Mouse (Mus musculus): ENCODE measurements at regions not wholly inside any gene's neighbourhood (a gene's known extent, or its start where the extent isn't known, plus 50 kb on each side); places are given as distances from the start of the nearest gene placed in this dataset.
A peak's percentile ranks its signal among the peaks of the same experiment; 100 is the strongest.

GRCm38 (mm10) chr3:119976363-119976762 is 192.1 kb upstream of the Ptbp2 start:
- ATAC-seq (no peak), DNase-seq (ENCODE audit: low spot score) (no peak)
- 88% methylated on average over 3 of the region's 3 CpGs for WGBS
- Histone ChIP-seq H3K36me3 (ENCODE audit: insufficient read depth, low read length) (no peaks in the 10 kb centered on the region), H3K4me1 (ENCODE audit: insufficient read depth, low read length) (no peaks in the 10 kb centered on the region), H3K9ac (replicated peaks; ENCODE audit: low read length) (no peak overlapping the region), H3K9me3 (ENCODE audit: low read length) (no peaks in the 10 kb centered on the region), H3K27ac (no peak overlapping the region), H3K4me2 (ENCODE audit: low read depth, low read length) (no peak overlapping the region), H3K4me3 (ENCODE audit: low read length) (no peak overlapping the region), H3K27me3 (ENCODE audit: insufficient read depth, low read length) (no peaks in the 10 kb centered on the region)
- no peak for TF ChIP-seq CTCF (IDR thresholded peaks at IDR 0.05; ENCODE audit: low read depth)

DNA sequence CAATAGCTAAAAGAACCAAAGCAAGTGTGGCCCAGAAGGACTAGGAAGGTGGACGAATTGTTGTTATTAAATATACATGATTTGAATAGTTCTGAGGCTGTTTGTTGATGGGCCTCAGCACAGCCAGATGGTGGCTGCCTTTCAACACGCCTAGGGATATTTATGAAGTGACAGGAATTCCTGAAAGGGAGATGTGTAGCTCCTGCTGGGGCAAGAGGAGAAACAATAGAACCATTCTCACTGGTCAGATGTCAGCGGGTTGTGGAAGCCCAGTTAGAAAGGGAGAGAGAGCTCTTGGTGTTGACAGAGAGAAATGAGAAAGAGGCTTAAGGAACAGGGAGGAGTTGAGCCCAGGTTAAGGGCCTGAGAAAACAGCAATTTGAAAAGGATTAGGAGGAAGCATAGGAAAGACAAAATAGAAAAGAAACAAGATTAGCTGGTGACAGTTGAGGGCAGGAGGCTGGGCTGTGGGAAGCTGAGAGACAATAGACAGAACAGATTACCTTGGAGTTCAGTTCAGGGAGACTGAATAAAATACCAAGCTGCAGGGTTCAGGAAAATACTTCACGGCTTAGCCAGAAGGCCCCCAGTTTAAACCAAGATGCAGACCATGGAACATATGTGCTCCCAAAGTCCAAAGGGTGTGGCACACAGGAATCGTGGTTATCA is 174.7 kb upstream of the Ptbp2 start:
- no peak overlapping the region for H3K27ac ChIP-seq
- no peak for TF ChIP-seq CTCF (IDR thresholded peaks at IDR 0.05; ENCODE audit: low read depth)
- no peaks in the 10 kb centered on the region for H3K9me3 ChIP-seq (ENCODE audit: low read length)
- ATAC-seq (no peak), DNase-seq (ENCODE audit: low spot score) (no peak)
- no peak overlapping the region for H3K4me2 ChIP-seq (ENCODE audit: low read depth, low read length)
- no peak overlapping the region for H3K9ac ChIP-seq (replicated peaks; ENCODE audit: low read length)
- H3K4me1 ChIP-seq (ENCODE audit: insufficient read depth, low read length), result no peaks in the 10 kb centered on the region
- H3K4me3 ChIP-seq (ENCODE audit: low read length), result no peak overlapping the region
- no peaks in the 10 kb centered on the region for H3K27me3 ChIP-seq (ENCODE audit: insufficient read depth, low read length)
- 26% methylated on average over 5 of the region's 5 CpGs for WGBS
- H3K36me3 ChIP-seq (ENCODE audit: insufficient read depth, low read length), result no peaks in the 10 kb centered on the region

- H3K36me3 ChIP-seq (ENCODE audit: insufficient read depth, low read length), result no peaks in the 10 kb centered on the region
- peak; percentile 54 for DNase-seq (ENCODE audit: low spot score)
- no peak overlapping the region for H3K4me3 ChIP-seq (ENCODE audit: low read length)
- H3K4me2 ChIP-seq (ENCODE audit: low read depth, low read length), result no peak overlapping the region
- TF ChIP-seq CTCF (IDR thresholded peaks at IDR 0.05; ENCODE audit: low read depth), result no peak
- 0 out of 2 replicates have a peak, but pooled peaks have one; percentile 38 for ATAC-seq
- no peaks in the 10 kb centered on the region for H3K4me1 ChIP-seq (ENCODE audit: insufficient read depth, low read length)
- H3K9me3 ChIP-seq (ENCODE audit: low read length), result no peaks in the 10 kb centered on the region
- no peak overlapping the region for H3K9ac ChIP-seq (replicated peaks; ENCODE audit: low read length)
- WGBS, result 64% methylated on average over 8 of the region's 8 CpGs
- H3K27me3 ChIP-seq (ENCODE audit: insufficient read depth, low read length), result no peaks in the 10 kb centered on the region
- no peak overlapping the region for H3K27ac ChIP-seq
Measured at GRCm38 (mm10) chr3:119957529-119957928, 173.3 kb upstream of the Ptbp2 start.

GRCm38 (mm10) chr3:119955745-119956615 is 171.7 kb upstream of the Ptbp2 start:
- no peak for TF ChIP-seq CTCF (IDR thresholded peaks at IDR 0.05; ENCODE audit: low read depth)
- DNase-seq (ENCODE audit: low spot score) (no peak), ATAC-seq (no peak)
- 62% methylated on average over 7 of the region's 7 CpGs for WGBS
- no peaks in the 10 kb centered on the region for H3K9me3 ChIP-seq (ENCODE audit: low read length)
- no peaks in the 10 kb centered on the region for H3K36me3 ChIP-seq (ENCODE audit: insufficient read depth, low read length)
- H3K27me3 ChIP-seq (ENCODE audit: insufficient read depth, low read length), result no peaks in the 10 kb centered on the region
- H3K27ac ChIP-seq, result no peak overlapping the region
- no peak overlapping the region for H3K4me2 ChIP-seq (ENCODE audit: low read depth, low read length)
- no peak overlapping the region for H3K4me3 ChIP-seq (ENCODE audit: low read length)
- H3K9ac ChIP-seq (replicated peaks; ENCODE audit: low read length), result no peak overlapping the region
- no peaks in the 10 kb centered on the region for H3K4me1 ChIP-seq (ENCODE audit: insufficient read depth, low read length)

DNA sequence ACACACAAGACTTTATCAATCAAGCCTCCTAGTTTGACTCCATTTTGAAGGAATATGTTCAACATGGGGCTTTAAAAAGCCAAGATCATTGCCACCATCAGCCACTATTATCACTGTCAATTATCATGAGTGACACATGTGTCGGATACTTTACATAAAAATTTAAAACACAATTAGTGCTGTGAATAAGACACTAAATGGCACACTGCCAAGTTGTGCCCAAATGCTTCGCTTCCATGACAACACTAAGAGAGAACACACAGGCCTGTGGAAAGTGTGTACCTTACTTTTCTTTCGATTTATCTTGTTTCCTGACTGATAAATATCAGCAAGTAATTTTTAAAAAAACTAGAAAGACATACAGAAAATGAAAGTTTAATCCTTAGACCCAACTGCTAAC is 166.5 kb upstream of the Ptbp2 start:
- Histone ChIP-seq H3K9me3 (ENCODE audit: low read length) (no peaks in the 10 kb centered on the region), H3K9ac (replicated peaks; ENCODE audit: low read length) (no peak overlapping the region), H3K4me1 (ENCODE audit: insufficient read depth, low read length) (0 out of 2 replicates have a peak, but pooled peaks cover 10% of the 10 kb centered on the region), H3K4me2 (ENCODE audit: low read depth, low read length) (no peak overlapping the region), H3K36me3 (ENCODE audit: insufficient read depth, low read length) (no peaks in the 10 kb centered on the region), H3K4me3 (ENCODE audit: low read length) (no peak overlapping the region), H3K27me3 (ENCODE audit: insufficient read depth, low read length) (no peaks in the 10 kb centered on the region), H3K27ac (no peak overlapping the region)
- no peak for TF ChIP-seq CTCF (IDR thresholded peaks at IDR 0.05; ENCODE audit: low read depth)
- no peak for DNase-seq (ENCODE audit: low spot score)
- 41% methylated on average over 3 of the region's 3 CpGs for WGBS
- ATAC-seq, result no peak

- H3K4me3 ChIP-seq (ENCODE audit: low read length), result no peak overlapping the region
- H3K4me1 ChIP-seq (ENCODE audit: insufficient read depth, low read length), result 0 out of 2 replicates have a peak, but pooled peaks cover 10% of the 10 kb centered on the region
- H3K27ac ChIP-seq, result 0 out of 2 replicates have a peak overlapping the region, but pooled peaks have one; percentile 20
- 67% methylated on average over 2 of the region's 2 CpGs for WGBS
- ATAC-seq (no peak), DNase-seq (ENCODE audit: low spot score) (no peak)
- H3K9me3 ChIP-seq (ENCODE audit: low read length), result no peaks in the 10 kb centered on the region
- no peak for TF ChIP-seq CTCF (IDR thresholded peaks at IDR 0.05; ENCODE audit: low read depth)
- H3K9ac ChIP-seq (replicated peaks; ENCODE audit: low read length), result no peak overlapping the region
- no peaks in the 10 kb centered on the region for H3K27me3 ChIP-seq (ENCODE audit: insufficient read depth, low read length)
- peak overlapping the region; percentile 65; the same call in 1 of the 2 replicates for H3K4me2 ChIP-seq (ENCODE audit: low read depth, low read length)
- no peaks in the 10 kb centered on the region for H3K36me3 ChIP-seq (ENCODE audit: insufficient read depth, low read length)
Measured at GRCm38 (mm10) chr3:119950070-119950469, 165.8 kb upstream of the Ptbp2 start.
